Mouse (Mus musculus) heart, embryonic 10.5 days (tissue): ENCODE data around the gene Il6ra. TPM values are rescaled to one million over a fixed set of nuclear protein-coding genes. Genes with fewer than 3 reads are reported as not detected.

Experiments
- DNase-seq: peaks from one replicate; pipeline ENCODE4 v3.0.0-alpha.2; 2017; ENCODE audit warnings: low spot score
- H3K27ac ChIP-seq: fragments of 300-500 bp; sonication (generic); 2 replicates; pipeline ENCODE4 v1.5.1; 2016; ENCODE audit warnings: mild to moderate bottlenecking
- H3K27me3 ChIP-seq: fragments of 300-500 bp; sonication (generic); 2 replicates; pipeline ENCODE4 v1.6.1; 2016; ENCODE audit warnings: mild to moderate bottlenecking; ENCODE audit not compliant: poor library complexity, insufficient read depth, severe bottlenecking
- H3K36me3 ChIP-seq: fragments of 300-500 bp; sonication (generic); 2 replicates; pipeline ENCODE4 v1.6.1; 2016; ENCODE audit warnings: mild to moderate bottlenecking, moderate library complexity
- H3K4me1 ChIP-seq: fragments of 300-500 bp; sonication (generic); 2 replicates; pipeline ENCODE4 v1.6.1; 2016; ENCODE audit warnings: mild to moderate bottlenecking
- H3K4me3 ChIP-seq: fragments of 300-500 bp; sonication (generic); 2 replicates; pipeline ENCODE4 v1.5.1; 2016; ENCODE audit warnings: mild to moderate bottlenecking, moderate library complexity
- H3K9me3 ChIP-seq: fragments of 300-500 bp; sonication (generic); 2 replicates; pipeline ENCODE4 v1.6.1; 2016; ENCODE audit warnings: mild to moderate bottlenecking, moderate library complexity
- WGBS: fragments of 180-500 bp; shearing (Covaris S2); methylation state at CpG from one replicate; pipeline ENCODE4 v1.1.7; 2016; 5-methylcytosine and 5-hydroxymethylcytosine counted together
- polyA plus RNA-seq: library from polyadenylated mRNA; unstranded; fragments of >200 nt; fragmentation: Nextera tagmentation; extraction: Ambion mirVana; gene quantifications from 2 replicates; pipeline ENCODE4 v1.2.1, GENCODE M21; 2016

Il6ra gene
- polyA plus RNA-seq, 1 experiment from 2014 or later: 0.48 TPM

GRCm38 (mm10) chr3:89880036-89880851 lies 32.8 kb downstream of the Il6ra start:
- Histone ChIP-seq H3K27ac (no peak overlapping the region), H3K4me3 (no peak overlapping the region), H3K4me1 (peaks cover 3% of the 10 kb centered on the region; the same call in 1 of the 2 replicates), H3K27me3 (peaks cover 24% of the 10 kb centered on the region; the same call in 1 of the 2 replicates), H3K9me3 (no peaks in the 10 kb centered on the region), H3K36me3 (no peaks in the 10 kb centered on the region)
- no peak for DNase-seq
- 62% methylated on average over 5 of the region's 5 CpGs for WGBS

GRCm38 (mm10) chr3:89879326-89879725 lies 33.7 kb downstream of the Il6ra start:
- H3K4me3 ChIP-seq: no peak overlapping the region
- H3K4me1 ChIP-seq: peaks cover 3% of the 10 kb centered on the region; the same call in 1 of the 2 replicates
- no peaks in the 10 kb centered on the region for H3K9me3 ChIP-seq
- H3K27ac ChIP-seq: no peak overlapping the region
- WGBS: 65% methylated on average over 3 of the region's 3 CpGs
- DNase-seq: no peak
- peaks cover 24% of the 10 kb centered on the region; the same call in 1 of the 2 replicates for H3K27me3 ChIP-seq
- no peaks in the 10 kb centered on the region for H3K36me3 ChIP-seq

- Histone ChIP-seq H3K4me3 (no peak overlapping the region), H3K4me1 (peaks cover 3% of the 10 kb centered on the region; the same call in 1 of the 2 replicates), H3K36me3 (no peaks in the 10 kb centered on the region), H3K27me3 (peaks cover 24% of the 10 kb centered on the region; the same call in 1 of the 2 replicates), H3K27ac (no peak overlapping the region), H3K9me3 (no peaks in the 10 kb centered on the region)
- 24% methylated on average over 3 of the region's 3 CpGs for WGBS
- DNase-seq: no peak
Observed at GRCm38 (mm10) chr3:89878456-89878855, 34.5 kb downstream of the Il6ra start.

- Histone ChIP-seq H3K36me3 (no peaks in the 10 kb centered on the region), H3K9me3 (no peaks in the 10 kb centered on the region), H3K27ac (0 out of 2 replicates have a peak overlapping the region, but pooled peaks have one; percentile 16), H3K4me1 (peaks cover 3% of the 10 kb centered on the region; the same call in 1 of the 2 replicates), H3K27me3 (peaks cover 24% of the 10 kb centered on the region; the same call in 1 of the 2 replicates), H3K4me3 (no peak overlapping the region)
- WGBS: 77% methylated on average over 8 of the region's 8 CpGs
- DNase-seq: no peak
Observed at GRCm38 (mm10) chr3:89877129-89877528, 35.9 kb downstream of the Il6ra start.

- DNase-seq: no peak
- Histone ChIP-seq H3K36me3 (no peaks in the 10 kb centered on the region), H3K4me1 (peaks cover 3% of the 10 kb centered on the region; the same call in 1 of the 2 replicates), H3K4me3 (no peak overlapping the region), H3K27me3 (peaks cover 24% of the 10 kb centered on the region; the same call in 1 of the 2 replicates), H3K9me3 (no peaks in the 10 kb centered on the region), H3K27ac (0 out of 2 replicates have a peak overlapping the region, but pooled peaks have one; percentile 16)
- WGBS: 67% methylated on average over 4 of the region's 4 CpGs
Observed at GRCm38 (mm10) chr3:89876469-89876868, 36.5 kb downstream of the Il6ra start.

GRCm38 (mm10) chr3:89875781-89876180 lies 37.2 kb downstream of the Il6ra start:
- H3K4me3 ChIP-seq: no peak overlapping the region
- no peak for DNase-seq
- H3K27ac ChIP-seq: no peak overlapping the region
- no peaks in the 10 kb centered on the region for H3K36me3 ChIP-seq
- no peaks in the 10 kb centered on the region for H3K9me3 ChIP-seq
- WGBS: 79% methylated on average over 8 of the region's 8 CpGs
- peaks cover 7% of the 10 kb centered on the region for H3K4me1 ChIP-seq
- peaks cover 24% of the 10 kb centered on the region; the same call in 1 of the 2 replicates for H3K27me3 ChIP-seq

GRCm38 (mm10) chr3:89875021-89875420 lies 38.0 kb downstream of the Il6ra start:
- Histone ChIP-seq H3K36me3 (no peaks in the 10 kb centered on the region), H3K27ac (no peak overlapping the region), H3K27me3 (peaks cover 24% of the 10 kb centered on the region; the same call in 1 of the 2 replicates), H3K4me1 (peaks cover 13% of the 10 kb centered on the region), H3K9me3 (no peaks in the 10 kb centered on the region), H3K4me3 (no peak overlapping the region)
- DNase-seq: no peak
- WGBS: 78% methylated on average over 9 of the region's 9 CpGs

GRCm38 (mm10) chr3:89874076-89874475 lies 38.9 kb downstream of the Il6ra start:
- peaks cover 24% of the 10 kb centered on the region; the same call in 1 of the 2 replicates for H3K27me3 ChIP-seq
- no peaks in the 10 kb centered on the region for H3K36me3 ChIP-seq
- H3K4me1 ChIP-seq: peaks cover 18% of the 10 kb centered on the region
- H3K4me3 ChIP-seq: no peak overlapping the region
- no peak overlapping the region for H3K27ac ChIP-seq
- H3K9me3 ChIP-seq: no peaks in the 10 kb centered on the region
- no peak for DNase-seq
- 87% methylated on average over 5 of the region's 5 CpGs for WGBS

GRCm38 (mm10) chr3:89872684-89873083 lies 40.3 kb downstream of the Il6ra start:
- DNase-seq: no peak
- Histone ChIP-seq H3K4me3 (no peak overlapping the region), H3K4me1 (peaks cover 30% of the 10 kb centered on the region), H3K36me3 (no peaks in the 10 kb centered on the region), H3K27ac (no peak overlapping the region), H3K9me3 (no peaks in the 10 kb centered on the region), H3K27me3 (peaks cover 17% of the 10 kb centered on the region; the same call in 1 of the 2 replicates)
- WGBS: 75% methylated on average over 6 of the region's 6 CpGs

GRCm38 (mm10) chr3:89872209-89872608 lies 40.8 kb downstream of the Il6ra start:
- Histone ChIP-seq H3K27ac (no peak overlapping the region), H3K27me3 (peaks cover 12% of the 10 kb centered on the region; the same call in 1 of the 2 replicates), H3K4me3 (no peak overlapping the region), H3K36me3 (no peaks in the 10 kb centered on the region), H3K9me3 (no peaks in the 10 kb centered on the region), H3K4me1 (peaks cover 31% of the 10 kb centered on the region)
- no peak for DNase-seq
- WGBS: 80% methylated on average over 7 of the region's 7 CpGs

- no peak overlapping the region; the same call in 1 of the 2 replicates for H3K27ac ChIP-seq
- DNase-seq: no peak
- H3K27me3 ChIP-seq: peaks cover 4% of the 10 kb centered on the region; the same call in 1 of the 2 replicates
- no peaks in the 10 kb centered on the region for H3K9me3 ChIP-seq
- H3K36me3 ChIP-seq: no peaks in the 10 kb centered on the region
- H3K4me3 ChIP-seq: no peak overlapping the region
- H3K4me1 ChIP-seq: peaks cover 29% of the 10 kb centered on the region
- 64% methylated on average over 8 of the region's 8 CpGs for WGBS
Observed at GRCm38 (mm10) chr3:89871339-89871914, 41.6 kb downstream of the Il6ra start.

- 76% methylated on average over 22 of the region's 22 CpGs for WGBS
- Histone ChIP-seq H3K36me3 (no peaks in the 10 kb centered on the region), H3K27ac (no peak overlapping the region; the same call in 1 of the 2 replicates), H3K4me1 (peaks cover 28% of the 10 kb centered on the region), H3K4me3 (no peak overlapping the region), H3K27me3 (no peaks in the 10 kb centered on the region), H3K9me3 (no peaks in the 10 kb centered on the region)
- no peak for DNase-seq
Observed at GRCm38 (mm10) chr3:89870472-89871271, 42.3 kb downstream of the Il6ra start.
